Mouse (Mus musculus) MEL (cell line): ENCODE measurements around the gene Krtcap2. TPM values are rescaled to one million over a fixed set of nuclear protein-coding genes. Genes with fewer than 3 reads are reported as not detected.

Experiments used
- DNase-seq: peaks from one replicate; pipeline ENCODE4 v3.0.0; 2011; ENCODE audit warnings: low read depth, low spot score
- H3K27ac ChIP-seq: 2 replicates; pipeline ENCODE4 v1.5.1; 2012; ENCODE audit warnings: low read depth, mild to moderate bottlenecking, control low read depth, low read length, moderate library complexity; ENCODE audit not compliant: control insufficient read depth
- H3K27me3 ChIP-seq, 2 experiments: fragments of 150-350 bp in 1 of 2; sonication (generic) in 1 of 2; 2 replicates each; pipeline ENCODE4 v1.6.1; 2012; ENCODE audit warnings: low read length in 2 of 2, mild to moderate bottlenecking in 2 of 2, improper control_type of control experiment in 1 of 2, moderate library complexity in 1 of 2; ENCODE audit not compliant: insufficient read depth in 2 of 2, control insufficient read depth in 1 of 2
- H3K36me3 ChIP-seq, 2 experiments: 2 replicates each; pipeline ENCODE4 v1.6.1; 2012 to 2014; ENCODE audit warnings: low read length in 2 of 2, improper control_type of control experiment in 1 of 2, inconsistent platforms in 1 of 2, mild to moderate bottlenecking in 1 of 2; ENCODE audit not compliant: insufficient read depth in 2 of 2, control insufficient read depth in 1 of 2
- H3K4me1 ChIP-seq, 2 experiments: fragments of 150-350 bp in 1 of 2; sonication (generic) in 1 of 2; 2 replicates each; pipeline ENCODE4 v1.6.1; 2012; ENCODE audit warnings: low read length in 2 of 2, improper control_type of control experiment in 1 of 2, mild to moderate bottlenecking in 1 of 2; ENCODE audit not compliant: insufficient read depth in 2 of 2, control insufficient read depth in 1 of 2
- H3K4me3 ChIP-seq, 2 experiments: fragments of 150-350 bp in 1 of 2; sonication (generic) in 1 of 2; 2 replicates each; pipeline ENCODE4 v1.5.1; 2012; ENCODE audit warnings: low read depth in 2 of 2, low read length in 2 of 2, mild to moderate bottlenecking in 2 of 2, moderate library complexity in 2 of 2, control low read depth in 1 of 2, improper control_type of control experiment in 1 of 2; ENCODE audit not compliant: control insufficient read depth in 1 of 2, insufficient read depth in 1 of 2
- H3K79me2 ChIP-seq: 2 replicates; pipeline ENCODE4 v1.6.1; 2012; ENCODE audit warnings: mild to moderate bottlenecking, low read length, moderate library complexity; ENCODE audit not compliant: control insufficient read depth, poor library complexity, insufficient read depth
- H3K9ac ChIP-seq: 2 replicates; pipeline ENCODE4 v1.6.1; 2012; ENCODE audit warnings: low read depth, mild to moderate bottlenecking, control low read depth, low read length, moderate library complexity; ENCODE audit not compliant: control insufficient read depth, poor library complexity, severe bottlenecking
- H3K9me3 ChIP-seq: fragments of 150-350 bp; sonication (generic); replicated peaks from 2 replicates; pipeline ENCODE4 v1.6.1; 2012; ENCODE audit warnings: mild to moderate bottlenecking, low read length, improper control_type of control experiment, moderate library complexity; ENCODE audit not compliant: insufficient read depth
- BHLHE40 ChIP-seq: IDR thresholded peaks from 2 replicates; pipeline ENCODE4 v1.6.1; 2012; ENCODE audit warnings: low read depth, mild to moderate bottlenecking, inconsistent platforms, low read length, improper control_type of control experiment, borderline replicate concordance
- CHD1 ChIP-seq: IDR thresholded peaks from 2 replicates; pipeline ENCODE4 v1.6.1; 2012; ENCODE audit warnings: low read depth, mild to moderate bottlenecking, inconsistent platforms, low read length, improper control_type of control experiment
- CHD2 ChIP-seq: IDR thresholded peaks from 2 replicates; pipeline ENCODE4 v1.6.1; 2011; ENCODE audit warnings: low read length, improper control_type of control experiment
- CTCF ChIP-seq, 3 experiments: IDR thresholded peaks in 2 of 3; conservative IDR thresholded peaks in 1 of 3; 2 replicates each; pipeline ENCODE4 v1.5.1; 2011 to 2012; ENCODE audit warnings: low read length in 3 of 3, low read depth in 2 of 3, mild to moderate bottlenecking in 2 of 3, improper control_type of control experiment in 1 of 3, inconsistent platforms in 1 of 3, mixed read lengths in 1 of 3, moderate library complexity in 1 of 3; ENCODE audit not compliant: control insufficient read depth in 1 of 3, insufficient read depth in 1 of 3, poor library complexity in 1 of 3, severe bottlenecking in 1 of 3
- E2F4 ChIP-seq: IDR thresholded peaks from 2 replicates; pipeline ENCODE4 v1.6.1; 2011; ENCODE audit warnings: low read depth, low read length, improper control_type of control experiment, borderline replicate concordance
- ELF1 ChIP-seq: IDR thresholded peaks from 2 replicates; pipeline ENCODE4 v1.6.1; 2014; ENCODE audit warnings: low read depth, mild to moderate bottlenecking, inconsistent platforms, low read length, improper control_type of control experiment, moderate library complexity
- ETS1 ChIP-seq: IDR thresholded peaks from 2 replicates; pipeline ENCODE4 v1.6.1; 2012; ENCODE audit warnings: low read depth, mild to moderate bottlenecking, inconsistent platforms, low read length, improper control_type of control experiment, moderate library complexity
- GABPA ChIP-seq: IDR thresholded peaks from 2 replicates; pipeline ENCODE4 v1.6.1; 2012; ENCODE audit warnings: low read depth, mild to moderate bottlenecking, inconsistent platforms, low read length, improper control_type of control experiment, moderate library complexity
- GATA1 ChIP-seq: IDR thresholded peaks from 2 replicates; pipeline ENCODE4 v1.6.1; 2011; ENCODE audit warnings: low read depth, low read length, improper control_type of control experiment
- HCFC1 ChIP-seq: IDR thresholded peaks from 2 replicates; pipeline ENCODE4 v1.6.1; 2012; ENCODE audit warnings: low read depth, mild to moderate bottlenecking, inconsistent platforms, low read length, improper control_type of control experiment, moderate library complexity
- MAZ ChIP-seq: IDR thresholded peaks from 2 replicates; pipeline ENCODE4 v1.6.1; 2012; ENCODE audit warnings: low read depth, mild to moderate bottlenecking, inconsistent platforms, low read length, improper control_type of control experiment
- POLR2A ChIP-seq, 2 experiments: IDR thresholded peaks; 2 replicates each; pipeline ENCODE4 v1.6.1; 2011 to 2012; ENCODE audit warnings: low read length in 2 of 2, mild to moderate bottlenecking in 2 of 2, control low read depth in 1 of 2, improper control_type of control experiment in 1 of 2, low read depth in 1 of 2, moderate library complexity in 1 of 2; ENCODE audit not compliant: control insufficient read depth in 1 of 2, insufficient read depth in 1 of 2, poor library complexity in 1 of 2
- POLR2AphosphoS2 ChIP-seq: IDR thresholded peaks from 2 replicates; pipeline ENCODE4 v1.6.1; 2011; ENCODE audit warnings: low read length, improper control_type of control experiment
- RCOR1 ChIP-seq: IDR thresholded peaks from 2 replicates; pipeline ENCODE4 v1.6.1; 2012; ENCODE audit warnings: low read depth, mild to moderate bottlenecking, inconsistent platforms, low read length, improper control_type of control experiment
- SIN3A ChIP-seq: IDR thresholded peaks from 2 replicates; pipeline ENCODE4 v1.6.1; 2012; ENCODE audit warnings: low read length, improper control_type of control experiment, inconsistent platforms
- SMC3 ChIP-seq: IDR thresholded peaks from 2 replicates; pipeline ENCODE4 v1.6.1; 2011; ENCODE audit warnings: low read depth, low read length, improper control_type of control experiment
- TAL1 ChIP-seq: IDR thresholded peaks from 2 replicates; pipeline ENCODE4 v1.6.1; 2012; ENCODE audit warnings: mild to moderate bottlenecking, inconsistent platforms, low read length, moderate library complexity, mixed read lengths
- TBP ChIP-seq: IDR thresholded peaks from 2 replicates; pipeline ENCODE4 v1.8.0; 2011; ENCODE audit warnings: low read depth, low read length, improper control_type of control experiment
- TCF12 ChIP-seq: IDR thresholded peaks from 2 replicates; pipeline ENCODE4 v1.6.1; 2014; ENCODE audit warnings: low read depth, mild to moderate bottlenecking, inconsistent platforms, low read length, improper control_type of control experiment, moderate library complexity
- UBTF ChIP-seq: IDR thresholded peaks from 2 replicates; pipeline ENCODE4 v1.6.1; 2012; ENCODE audit warnings: low read depth, mild to moderate bottlenecking, inconsistent platforms, low read length, improper control_type of control experiment, moderate library complexity, borderline replicate concordance; ENCODE audit not compliant: insufficient read depth
- USF1 ChIP-seq: IDR thresholded peaks from 2 replicates; pipeline ENCODE4 v1.6.1; 2014; ENCODE audit warnings: low read depth, mild to moderate bottlenecking, inconsistent platforms, low read length, improper control_type of control experiment, moderate library complexity
- USF2 ChIP-seq, 2 experiments: IDR thresholded peaks; 2 replicates each; pipeline ENCODE4 v1.6.1; 2011 to 2012; ENCODE audit warnings: improper control_type of control experiment in 2 of 2, low read length in 2 of 2, borderline replicate concordance in 1 of 2, inconsistent platforms in 1 of 2, low read depth in 1 of 2, mild to moderate bottlenecking in 1 of 2; ENCODE audit not compliant: insufficient read depth in 1 of 2
- ZC3H11A ChIP-seq: IDR thresholded peaks from 2 replicates; pipeline ENCODE4 v1.6.1; 2012; ENCODE audit warnings: low read depth, mild to moderate bottlenecking, inconsistent platforms, low read length, improper control_type of control experiment
- ZKSCAN1 ChIP-seq: IDR thresholded peaks from 2 replicates; pipeline ENCODE4 v1.6.1; 2012; ENCODE audit warnings: low read depth, mild to moderate bottlenecking, inconsistent platforms, low read length, improper control_type of control experiment, moderate library complexity
- ZMIZ1 ChIP-seq: IDR thresholded peaks from 2 replicates; pipeline ENCODE4 v1.6.1; 2012; ENCODE audit warnings: low read depth, mild to moderate bottlenecking, inconsistent platforms, low read length, improper control_type of control experiment, moderate library complexity
- ZNF384 ChIP-seq: IDR thresholded peaks from 2 replicates; pipeline ENCODE4 v1.6.1; 2012; ENCODE audit warnings: low read depth, mild to moderate bottlenecking, inconsistent platforms, low read length, improper control_type of control experiment
- polyA plus RNA-seq, 2 experiments: library from polyadenylated mRNA; stranded (reverse) in 1 of 2; unstranded in 1 of 2; fragments of >175 nt in 1 of 2; fragments of >200 nt in 1 of 2; gene quantifications; 2 replicates each; pipeline versions ENCODE4 v1.2.1 to v1.2.4; 2012; ENCODE audit warnings: low replicate concordance in 2 of 2, low read depth in 1 of 2; ENCODE audit not compliant: insufficient read length in 2 of 2, insufficient read depth in 1 of 2, missing spikeins in 1 of 2
- total RNA-seq: library from RNA; depleted of rRNA; stranded (reverse); fragments of 300-350 nt; gene quantifications from 2 replicates; pipeline ENCODE4 v1.2.3, GENCODE M21; 2012

The Krtcap2 gene
- total and polyA plus RNA-seq, 3 experiments = 171 to 497 TPM; not detected in 1

GRCm38 (mm10) chr3:89195979-89196877 is 49.5 kb upstream of the Krtcap2 start (continued):
- TF ChIP-seq ZKSCAN1 (no peak), CHD2 (no peak), RCOR1 (peak; percentile 83), POLR2AphosphoS2 (peak; percentile 70; the same call in 1 of the 2 replicates), TAL1 (no peak), ETS1 (0 out of 2 replicates have a peak, but pooled peaks have one; percentile 41), TCF12 (peak; percentile 16; the same call in 1 of the 2 replicates), TBP (peak; percentile 83)
- TF ChIP-seq, all 39 proteins: peak for 18

DNA sequence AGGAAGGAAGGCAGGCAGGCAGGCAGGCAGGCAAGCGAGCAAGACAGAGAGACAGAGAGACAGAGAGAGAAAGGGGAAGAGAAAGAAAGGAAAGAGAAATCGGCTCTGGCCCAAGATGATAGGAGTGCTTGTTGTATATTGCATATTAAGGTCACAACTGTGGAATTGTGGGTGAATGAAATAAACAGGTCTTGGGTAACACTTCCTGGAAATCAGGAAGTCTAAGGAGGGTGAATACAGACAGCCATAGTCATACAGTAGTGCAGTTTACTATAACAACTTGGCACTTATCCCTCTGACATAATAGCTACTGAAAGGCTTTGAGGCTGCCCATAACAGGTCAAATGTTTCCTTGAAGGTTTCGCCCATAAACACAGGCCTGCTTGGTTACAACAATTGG is 45.9 kb upstream of the Krtcap2 start:
- Histone ChIP-seq H3K79me2 (peaks cover 6% of the 10 kb centered on the region), H3K4me1 (peaks cover 3 to 9% of the 10 kb centered on the region in 2 experiments), H3K36me3 (peaks cover 0 to 14% of the 10 kb centered on the region in 2 experiments; a peak in 2 of 4 replicates), H3K27ac (no peak overlapping the region), H3K9ac (no peak overlapping the region), H3K27me3 (no peaks in the 10 kb centered on the region), H3K9me3 (no peaks in the 10 kb centered on the region), H3K4me3 (no peak overlapping the region)
- DNase-seq = peak; percentile 65
- no peak for TF ChIP-seq GABPA
- TF ChIP-seq GATA1 = no peak
- no peak for TF ChIP-seq TAL1
- TF ChIP-seq SIN3A = peak; percentile 30; the same call in 1 of the 2 replicates
- no peak for TF ChIP-seq ZNF384
- TF ChIP-seq ELF1 = peak; percentile 72; the same call in 1 of the 2 replicates
- TF ChIP-seq E2F4 = no peak
- no peak for TF ChIP-seq CTCF (IDR thresholded peaks at IDR 0.05 in 2 of 3, conservative IDR thresholded peaks at IDR 0.05 in 1 of 3; ENCODE audit: control insufficient read depth in 1 of 3, insufficient read depth in 1 of 3, low read depth in 2 of 3, low read length in 3 of 3, poor library complexity in 1 of 3, severe bottlenecking in 1 of 3)
- TF ChIP-seq CHD1 = no peak
- peak; percentile 58; the same call in 1 of the 2 replicates for TF ChIP-seq USF1
- TF ChIP-seq MAZ = no peak
- TF ChIP-seq ZMIZ1 = no peak
- TF ChIP-seq BHLHE40 = no peak
- TF ChIP-seq HCFC1 = peak; percentile 73
- TF ChIP-seq UBTF = no peak
- TF ChIP-seq ZC3H11A = no peak
- no peak for TF ChIP-seq SMC3
- TF ChIP-seq POLR2A (IDR thresholded peaks at IDR 0.05; ENCODE audit: control insufficient read depth in 1 of 2, insufficient read depth in 1 of 2, low read depth in 1 of 2, low read length in 2 of 2, poor library complexity in 1 of 2) = no peak
- no peak for TF ChIP-seq USF2 (IDR thresholded peaks at IDR 0.05; ENCODE audit: borderline replicate concordance in 1 of 2, insufficient read depth in 1 of 2, low read depth in 1 of 2, low read length in 2 of 2)
